Mouse (Mus musculus) brain, embryonic 14.5 days (tissue): ENCODE measurements at regions not wholly inside any gene's neighbourhood (a gene's known extent, or its start where the extent isn't known, plus 50 kb on each side); places are given as distances from the start of the nearest gene placed in this dataset.

Source experiments
- CTCF ChIP-seq: fragments of 200-500 bp; IDR thresholded peaks from 2 replicates; pipeline ENCODE4 v1.5.1; 2012; ENCODE audit warnings: inconsistent platforms, mild to moderate bottlenecking, moderate library complexity, borderline replicate concordance; ENCODE audit not compliant: insufficient read depth, insufficient read length; ENCODE audit errors: extremely low read depth
- POLR2A ChIP-seq: fragments of 200-500 bp; IDR thresholded peaks from 2 replicates; pipeline ENCODE4 v1.6.1; 2012; ENCODE audit warnings: mild to moderate bottlenecking, inconsistent platforms, borderline replicate concordance; ENCODE audit not compliant: poor library complexity, insufficient read depth, insufficient read length, severe bottlenecking; ENCODE audit errors: extremely low read depth

- TF ChIP-seq POLR2A: no peak
- peak; percentile 1; the same call in 1 of the 2 replicates for TF ChIP-seq CTCF
These were observed 104.9 kb downstream of the Kcnk1 start for GRCm38 (mm10) chr8:126099889-126100288.
